Mouse (Mus musculus) bone marrow macrophage, adult 2 months (primary cell): ENCODE data around the gene Trafd1.

ENCODE experiments used
- CTCF ChIP-seq: IDR thresholded peaks from 2 replicates; pipeline ENCODE4 v1.5.1; 2012; ENCODE audit warnings: low read depth, mild to moderate bottlenecking, low read length, moderate library complexity
- POLR2A ChIP-seq: IDR thresholded peaks from 2 replicates; pipeline ENCODE4 v1.6.1; 2012; ENCODE audit warnings: mild to moderate bottlenecking, low read depth, low read length, borderline replicate concordance

DNA sequence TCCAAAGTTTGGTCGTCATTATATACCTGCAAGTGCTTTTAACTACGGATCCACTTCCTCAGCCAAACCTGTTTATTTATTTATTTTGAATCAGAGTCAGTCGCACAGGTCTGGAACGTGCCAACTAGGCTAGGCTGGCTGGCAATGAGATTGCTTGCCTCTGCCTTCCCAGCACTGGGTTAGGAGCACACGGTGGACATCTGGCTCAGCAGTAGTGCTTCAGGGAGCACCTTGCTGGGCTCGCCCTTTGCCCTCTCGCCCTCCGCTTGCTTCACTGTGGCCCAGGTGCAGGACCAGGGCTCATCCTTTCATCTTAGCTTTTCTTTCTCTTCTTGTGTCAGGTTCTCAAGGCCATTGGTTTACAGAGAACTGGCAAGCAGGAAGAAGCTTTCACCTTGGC is 22.4 kb upstream of the Trafd1 start:
- TF ChIP-seq POLR2A, result no peak
- TF ChIP-seq CTCF, result no peak
